Mouse (Mus musculus): ENCODE data around the gene Coasy. TPM values are rescaled to one million over a fixed set of nuclear protein-coding genes. Genes with fewer than 3 reads are reported as not detected.

Coasy gene
- total RNA-seq, 2 experiments from 2014 or later, result 10.6 to 15.8 TPM

DNA sequence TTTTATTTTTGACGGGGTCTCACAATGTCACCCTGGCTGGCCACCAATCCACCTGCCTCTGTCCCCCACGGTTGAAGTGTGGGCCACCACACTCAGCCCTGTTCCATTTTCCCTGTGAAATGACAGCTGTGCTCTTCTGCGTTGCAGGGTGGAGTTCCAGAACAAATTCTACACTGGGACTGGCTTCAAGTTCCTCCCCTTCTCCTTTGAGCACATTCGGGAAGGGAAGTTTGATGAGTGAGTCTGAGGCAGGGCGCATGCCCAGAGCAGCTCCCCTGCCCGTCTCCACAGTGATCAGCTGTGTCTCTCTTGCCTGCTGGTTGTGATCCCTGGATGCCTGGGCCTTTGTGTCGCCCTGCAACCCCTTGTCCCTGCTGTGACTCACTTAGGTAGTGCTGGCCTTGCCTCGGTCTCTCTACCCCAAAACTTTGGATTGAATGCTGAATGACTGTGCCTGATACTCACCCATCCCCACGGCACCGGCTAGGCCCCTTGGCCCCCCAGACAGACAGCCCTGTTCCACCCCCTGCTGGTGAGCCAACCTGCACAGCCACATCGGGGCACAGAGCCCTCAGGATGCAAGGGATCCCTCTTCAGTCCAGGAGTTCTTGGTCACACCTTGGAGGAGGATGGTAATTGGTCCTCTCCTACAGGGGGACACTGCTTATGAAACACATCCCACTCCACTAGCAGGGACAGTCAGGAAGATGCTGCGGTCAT, 20.0 kb upstream of the Coasy start:
- ATAC-seq (ENCODE audit: poor library complexity, severe bottlenecking), result no peak

DNA sequence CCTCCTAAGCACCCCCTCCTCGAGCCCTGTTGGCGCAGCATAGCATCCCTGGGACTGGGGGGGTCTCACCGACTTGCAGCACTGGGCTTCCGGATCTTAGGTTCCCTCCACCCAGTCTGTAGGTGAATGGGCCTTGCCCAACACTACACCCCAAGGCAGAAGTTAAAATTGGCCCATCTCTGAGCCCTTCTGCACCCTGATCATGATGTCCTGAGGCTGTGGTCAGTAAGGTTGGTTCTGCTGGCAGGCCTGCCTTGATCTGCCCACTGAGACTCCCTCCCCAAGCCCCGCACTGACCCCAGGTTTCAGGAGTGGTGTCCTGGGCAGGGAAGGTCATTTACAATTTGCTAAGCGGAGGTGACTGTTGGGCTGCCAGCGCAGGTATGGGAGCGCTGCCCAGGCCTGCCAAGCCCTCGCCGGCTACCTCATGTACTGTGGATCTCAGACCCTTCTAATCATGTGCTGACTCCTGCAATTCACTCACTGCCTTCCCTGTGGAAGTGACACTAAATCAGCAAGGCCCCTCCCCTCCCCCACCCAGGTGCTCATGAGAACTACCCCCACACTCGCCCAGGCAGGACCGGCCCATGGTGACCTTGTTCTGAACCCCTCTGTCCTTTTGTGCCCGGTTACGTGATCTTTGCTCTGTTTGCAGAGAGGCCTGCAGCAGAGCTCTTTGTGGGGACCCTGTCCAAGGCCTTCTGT, 19.2 kb upstream of the Coasy start:
- peak; percentile 50 for ATAC-seq (ENCODE audit: poor library complexity, severe bottlenecking)

DNA sequence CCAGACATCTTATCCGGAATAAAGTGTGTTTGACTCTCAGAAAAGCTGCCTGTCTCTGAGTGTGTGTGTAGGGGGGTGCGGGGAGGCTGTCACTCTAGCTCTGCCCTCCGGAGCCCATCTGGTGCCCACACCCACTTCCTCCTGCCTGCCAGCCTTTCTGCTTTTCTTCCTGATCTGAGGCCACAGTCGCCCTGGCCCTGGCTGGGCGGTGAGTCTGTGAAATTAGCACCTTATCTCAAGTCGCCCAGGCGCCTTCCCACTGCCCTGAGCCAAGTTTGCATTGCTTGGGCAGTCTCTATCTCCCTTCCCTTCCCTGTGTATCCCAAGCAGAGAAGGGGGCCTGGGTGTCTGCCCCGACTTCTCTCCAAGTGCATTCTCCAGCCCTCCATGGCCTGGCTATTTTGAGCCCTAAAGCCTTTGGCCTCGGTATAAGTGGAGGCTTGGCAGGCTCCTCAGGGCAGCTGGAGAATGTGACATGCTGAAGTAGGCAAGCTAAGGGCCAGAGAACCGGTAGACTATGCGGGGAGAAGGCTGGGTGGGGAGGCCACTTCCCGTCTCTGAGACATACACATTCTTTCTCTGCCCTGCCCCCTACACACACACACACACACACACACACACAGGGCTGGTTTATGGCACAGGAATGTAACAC, 18.6 kb upstream of the Coasy start:
- ATAC-seq (ENCODE audit: poor library complexity, severe bottlenecking), result peak; percentile 85

- no peak for ATAC-seq (ENCODE audit: poor library complexity, severe bottlenecking)
Observed at GRCm38 (mm10) chr11:101064462-101064861, 17.9 kb upstream of the Coasy start.

- no peak for ATAC-seq (ENCODE audit: poor library complexity, severe bottlenecking)
Observed at GRCm38 (mm10) chr11:101065002-101065401, 17.4 kb upstream of the Coasy start.

GRCm38 (mm10) chr11:101066549-101067412, 15.6 kb upstream of the Coasy start:
- ATAC-seq (ENCODE audit: poor library complexity, severe bottlenecking), result peak; percentile 49

DNA sequence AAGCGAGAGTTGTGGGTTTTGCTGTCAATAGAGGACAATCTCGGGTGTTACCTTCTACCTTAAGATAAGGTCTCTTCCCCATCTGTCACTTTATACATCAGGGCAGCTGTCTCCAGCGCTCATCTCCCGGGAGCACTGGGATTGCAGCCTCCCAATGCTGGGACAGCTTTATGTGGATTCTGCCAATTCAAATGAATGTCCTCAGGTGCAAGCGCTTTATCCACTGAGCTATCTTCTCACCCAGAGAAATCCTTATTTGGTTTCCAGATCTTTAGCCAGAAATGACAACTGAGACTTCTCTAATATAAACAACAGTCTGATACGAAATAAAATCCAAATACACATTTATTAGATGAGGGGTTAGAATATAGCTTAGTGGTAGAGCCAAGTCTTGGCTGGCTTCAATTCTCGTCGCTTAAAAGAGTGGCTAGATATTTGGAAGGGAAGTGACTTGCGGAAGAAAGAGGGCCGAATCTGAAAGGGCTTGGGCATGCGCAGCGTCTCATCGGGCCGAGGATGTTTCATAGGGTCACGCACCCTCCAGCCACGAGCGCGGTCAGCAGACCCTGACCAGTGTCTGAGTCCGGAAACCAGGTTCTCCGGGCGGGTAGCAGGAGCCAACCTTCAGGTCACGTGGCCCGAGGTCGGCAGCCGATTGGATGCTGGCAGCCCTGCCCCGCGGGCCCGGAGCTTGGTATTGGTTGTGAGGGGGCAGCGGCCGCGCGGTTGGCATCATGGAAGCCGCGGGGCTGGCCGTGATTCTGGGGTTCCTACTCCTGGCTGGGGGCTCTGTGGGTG, 12.8 kb upstream of the Coasy start, which contains the start of gene Naglu:
Naglu (plus strand) TSS at position 622 of the 798 bp plus-strand sequence.
- peak; percentile 96 for ATAC-seq (ENCODE audit: poor library complexity, severe bottlenecking)

DNA sequence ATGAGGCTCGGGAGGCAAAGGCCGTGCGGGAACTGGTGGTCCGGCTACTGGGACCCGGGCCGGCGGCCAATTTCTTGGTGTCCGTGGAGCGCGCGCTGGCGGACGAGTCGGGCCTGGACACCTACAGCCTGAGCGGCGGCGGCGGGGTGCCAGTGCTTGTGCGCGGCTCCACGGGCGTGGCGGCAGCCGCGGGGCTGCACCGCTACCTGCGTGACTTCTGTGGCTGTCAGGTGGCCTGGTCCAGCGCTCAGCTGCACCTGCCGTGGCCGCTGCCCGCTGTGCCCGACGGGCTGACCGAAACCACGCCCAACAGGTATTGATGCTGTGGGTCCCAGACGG, 12.2 kb upstream of the Coasy start:
- ATAC-seq (ENCODE audit: poor library complexity, severe bottlenecking), result peak; percentile 27; the same call in 1 of the 2 replicates

DNA sequence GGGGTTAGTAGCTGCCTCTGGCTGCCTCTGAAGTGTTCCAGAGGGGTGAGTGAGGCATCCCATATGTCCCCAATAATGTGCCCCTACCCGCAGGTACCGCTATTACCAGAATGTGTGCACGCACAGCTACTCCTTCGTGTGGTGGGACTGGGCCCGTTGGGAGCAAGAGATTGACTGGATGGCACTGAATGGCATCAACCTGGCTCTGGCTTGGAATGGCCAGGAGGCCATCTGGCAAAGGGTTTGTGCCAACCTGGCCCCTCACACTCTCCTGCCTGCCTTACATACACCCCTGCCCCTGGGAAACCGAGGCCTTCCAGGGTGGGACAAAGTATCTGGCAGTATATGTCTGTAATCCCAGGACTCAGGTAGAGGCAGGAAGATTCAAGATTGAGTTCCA, 11.4 kb upstream of the Coasy start:
- no peak for ATAC-seq (ENCODE audit: poor library complexity, severe bottlenecking)

DNA sequence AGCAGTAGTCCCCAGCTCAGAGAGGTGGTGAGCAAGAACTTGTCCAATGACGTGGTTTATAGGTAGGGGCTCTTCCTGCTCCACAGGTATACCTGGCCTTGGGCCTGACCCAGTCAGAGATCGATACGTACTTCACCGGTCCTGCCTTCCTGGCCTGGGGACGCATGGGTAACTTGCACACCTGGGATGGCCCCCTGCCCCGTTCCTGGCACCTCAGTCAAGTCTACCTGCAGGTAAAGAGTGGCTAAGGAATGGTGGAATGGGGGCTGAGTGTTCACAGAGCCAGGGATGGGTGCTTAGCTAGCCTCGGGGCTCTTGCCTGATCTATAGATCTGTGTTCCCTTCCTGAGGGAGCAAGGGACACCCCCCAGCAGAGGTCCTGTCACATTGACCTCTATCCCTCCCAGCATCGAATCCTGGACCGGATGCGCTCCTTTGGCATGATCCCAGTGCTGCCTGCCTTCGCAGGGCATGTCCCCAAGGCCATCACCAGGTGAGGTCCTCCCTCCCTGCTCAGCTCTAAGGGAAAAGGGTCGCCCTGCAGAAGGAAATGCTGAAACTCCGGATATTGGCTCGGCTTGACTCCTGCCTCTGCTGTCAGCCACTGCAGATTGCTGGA, 10.4 kb upstream of the Coasy start:
- ATAC-seq (ENCODE audit: poor library complexity, severe bottlenecking), result no peak

DNA sequence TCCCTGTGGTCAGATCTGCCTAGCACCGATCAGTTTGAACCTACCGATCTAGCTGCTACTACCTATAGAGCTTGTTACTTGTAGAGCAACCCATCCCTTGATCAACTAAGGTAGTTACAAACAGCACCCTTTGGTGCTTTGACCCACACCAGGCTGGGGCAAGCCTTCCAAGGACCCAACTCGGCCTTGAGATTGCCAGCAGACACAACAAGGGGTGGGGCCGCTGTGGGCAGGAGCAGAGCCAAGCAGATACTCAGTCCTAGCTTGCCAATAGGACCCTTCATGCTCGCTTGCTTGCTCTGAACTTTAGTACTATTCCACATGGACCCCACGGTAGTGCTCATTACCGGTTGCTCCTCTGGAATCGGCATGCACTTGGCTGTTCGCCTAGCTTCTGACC, 4.2 kb upstream of the Coasy start, which contains the start of gene Hsd17b1:
Hsd17b1 (plus strand) TSS at position 291 of the 400 bp plus-strand sequence.
- ATAC-seq (ENCODE audit: poor library complexity, severe bottlenecking), result no peak

DNA sequence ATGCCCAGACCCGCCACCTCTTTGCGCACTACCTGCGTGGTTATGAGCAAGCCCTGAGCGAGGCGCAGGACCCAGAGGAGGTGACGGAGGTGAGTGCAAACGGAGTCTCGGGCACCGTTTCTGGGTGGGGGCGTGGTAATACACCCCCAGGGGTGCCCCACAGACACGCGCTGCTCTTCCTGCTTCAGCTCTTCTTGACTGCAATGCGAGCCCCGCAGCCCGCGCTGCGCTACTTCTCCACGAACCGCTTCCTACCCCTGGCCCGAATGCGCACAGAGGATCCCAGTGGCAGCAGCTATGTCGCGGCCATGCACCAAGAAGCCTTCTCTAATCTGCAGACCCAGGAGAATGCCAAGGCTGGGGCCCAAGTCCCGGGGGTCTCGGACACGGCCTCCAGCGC, 2.6 kb upstream of the Coasy start:
- ATAC-seq (ENCODE audit: poor library complexity, severe bottlenecking), result peak; percentile 22

DNA sequence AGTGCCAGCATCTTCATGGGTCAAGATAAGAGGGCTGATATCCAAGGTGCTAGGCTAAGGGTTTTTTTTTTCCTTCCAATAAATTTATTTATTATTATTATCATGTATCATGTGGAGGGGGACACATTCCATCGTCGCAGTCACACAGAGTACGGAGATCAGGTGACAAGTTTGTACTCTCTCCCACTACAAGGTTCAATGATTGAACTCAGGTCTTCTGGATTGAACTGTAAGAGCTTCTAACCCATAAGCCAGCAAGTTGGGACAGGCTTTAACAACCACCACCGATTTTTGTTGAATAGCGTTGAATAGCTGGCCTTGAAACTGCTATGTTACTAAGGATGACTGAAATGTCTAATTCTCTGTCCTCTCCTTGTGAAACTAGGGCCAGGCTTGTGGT, 1.9 kb upstream of the Coasy start:
- no peak for ATAC-seq (ENCODE audit: poor library complexity, severe bottlenecking)

GRCm38 (mm10) chr11:101081659-101082058, 706 bp upstream of the Coasy start:
- ATAC-seq (ENCODE audit: poor library complexity, severe bottlenecking), result 0 out of 2 replicates have a peak, but pooled peaks have one; percentile 1

DNA sequence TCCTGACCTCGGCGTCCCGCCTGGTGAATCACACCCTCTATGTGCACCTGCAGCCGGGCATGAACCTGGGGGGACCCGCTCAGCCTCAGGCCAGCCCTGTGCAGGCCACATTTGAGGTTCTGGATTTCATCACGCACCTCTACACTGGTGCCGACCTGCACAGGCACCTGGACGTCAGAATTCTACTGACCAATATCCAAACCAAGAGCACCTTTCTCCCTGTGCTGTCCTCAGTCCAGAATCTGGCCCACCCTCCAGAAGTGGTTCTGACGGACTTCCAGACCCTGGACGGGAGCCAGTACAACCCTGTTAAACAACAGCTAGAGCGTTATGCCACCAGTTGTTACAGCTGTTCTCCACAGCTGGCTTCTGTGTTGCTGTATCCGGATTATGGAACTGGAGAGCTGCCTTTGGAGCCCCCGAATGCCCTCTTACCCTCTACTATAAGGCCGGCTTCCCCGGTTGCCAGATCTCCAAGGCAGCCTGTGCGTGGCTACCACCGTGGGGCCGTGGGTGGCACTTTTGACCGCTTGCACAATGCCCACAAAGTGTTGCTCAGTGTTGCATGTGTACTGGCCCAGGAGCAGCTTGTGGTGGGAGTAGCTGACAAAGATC, 825 bp downstream of the Coasy start:
- no peak for ATAC-seq (ENCODE audit: poor library complexity, severe bottlenecking)

GRCm38 (mm10) chr11:101084246-101084645, 1.9 kb downstream of the Coasy start:
- ATAC-seq (ENCODE audit: poor library complexity, severe bottlenecking), result no peak

GRCm38 (mm10) chr11:101084811-101085210, 2.4 kb downstream of the Coasy start:
- ATAC-seq (ENCODE audit: poor library complexity, severe bottlenecking), result no peak

- no peak for ATAC-seq (ENCODE audit: poor library complexity, severe bottlenecking)
Observed at GRCm38 (mm10) chr11:101085617-101086322, 3.4 kb downstream of the Coasy start.

- no peak for ATAC-seq (ENCODE audit: poor library complexity, severe bottlenecking)
Observed at GRCm38 (mm10) chr11:101086323-101086674, 3.9 kb downstream of the Coasy start.

All from megakaryocyte, adult 5-6 weeks (primary cell).